Mouse (Mus musculus) heart, adult 8-10 months (tissue): ENCODE results near the gene Hoxa10. TPM values are rescaled to one million over a fixed set of nuclear protein-coding genes. Genes with fewer than 3 reads are reported as not detected.

Source experiments
- DNase-seq: peaks from one replicate; pipeline ENCODE4 v3.0.0; 2022; ENCODE audit warnings: low spot score
- total RNA-seq, 4 experiments: library from RNA; stranded (reverse); gene quantifications; 2 replicates each; pipeline ENCODE4 v1.2.4; 2022

Hoxa10 gene
- total RNA-seq, 4 experiments from 2014 or later: not detected

- DNase-seq: no peak
Measured at GRCm38 (mm10) chr6:52262463-52263320, 22.0 kb upstream of the Hoxa10 start.

GRCm38 (mm10) chr6:52261751-52262462 is 21.3 kb upstream of the Hoxa10 start:
- no peak for DNase-seq

DNA sequence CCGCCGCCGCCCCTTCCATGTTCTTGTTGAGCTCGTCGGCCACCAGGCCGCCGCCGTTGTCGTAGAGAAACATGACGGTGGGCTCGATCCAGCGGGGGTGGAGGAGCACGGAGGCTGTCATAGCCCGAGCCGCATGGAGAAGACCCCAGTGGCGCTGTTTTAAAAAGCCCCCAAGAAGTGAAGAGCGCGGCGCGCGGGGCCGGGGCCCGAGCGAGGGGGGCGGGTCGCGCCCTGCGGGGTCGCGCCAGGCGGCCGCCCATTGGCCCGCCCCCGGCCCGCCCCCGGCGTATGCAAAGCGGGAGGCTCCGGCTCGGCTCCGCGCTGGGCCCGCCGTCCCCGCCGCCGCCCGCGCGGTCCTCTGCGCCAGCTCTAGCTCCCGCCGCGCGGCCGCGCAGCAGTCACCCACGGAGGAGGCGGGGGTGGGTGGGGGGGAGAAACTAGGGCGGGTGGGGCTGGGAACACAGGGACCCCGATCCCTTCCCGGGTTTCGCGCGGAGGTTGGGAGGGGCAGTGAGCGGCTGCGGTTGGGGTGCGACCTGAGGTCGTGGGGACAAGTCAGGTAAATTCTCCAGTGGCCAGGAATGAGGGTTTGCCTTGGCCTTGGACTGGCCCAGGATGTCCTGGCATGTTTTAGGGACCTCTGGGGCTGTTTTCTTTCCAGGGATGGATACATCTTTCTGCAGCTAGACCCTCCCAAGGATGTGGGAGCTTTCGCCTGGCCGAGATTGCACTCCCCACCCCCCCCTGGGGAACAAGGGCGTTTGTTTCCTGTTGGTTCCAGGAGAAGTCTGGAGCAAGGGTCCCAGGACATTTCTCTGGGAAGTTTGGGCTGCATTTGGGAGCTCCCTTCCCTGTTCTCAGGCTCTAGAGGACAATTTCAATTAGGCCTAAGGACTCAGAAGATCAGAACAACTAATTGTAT is 20.3 kb upstream of the Hoxa10 start, which contains the start of gene Hoxa13:
TSS of gene Hoxa13 (minus strand) at position 227 of the 922 bp plus-strand sequence.
- DNase-seq: no peak

DNA sequence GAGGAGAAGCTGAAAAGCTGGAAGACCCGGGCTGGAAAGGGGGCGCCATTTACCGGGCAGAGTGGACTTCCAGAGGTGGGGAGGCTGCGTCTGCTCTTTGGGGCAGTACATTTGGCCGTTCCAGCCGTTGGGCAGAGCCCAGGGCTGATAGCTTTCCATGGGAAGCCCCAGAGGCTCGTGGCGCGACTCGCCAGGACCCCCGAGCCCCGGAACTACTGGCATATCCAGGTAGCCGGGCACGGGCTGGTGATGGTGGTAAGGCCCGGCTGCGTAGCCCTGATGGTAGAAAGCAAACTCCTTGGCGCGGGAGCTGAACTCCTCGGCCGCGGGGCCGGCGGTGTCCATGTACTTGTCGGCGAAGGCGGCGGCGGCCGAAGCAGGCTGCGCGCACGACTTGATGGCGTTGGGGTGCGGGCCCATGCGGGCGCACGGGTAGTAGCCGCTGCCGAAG is 19.2 kb upstream of the Hoxa10 start:
- no peak for DNase-seq

DNA sequence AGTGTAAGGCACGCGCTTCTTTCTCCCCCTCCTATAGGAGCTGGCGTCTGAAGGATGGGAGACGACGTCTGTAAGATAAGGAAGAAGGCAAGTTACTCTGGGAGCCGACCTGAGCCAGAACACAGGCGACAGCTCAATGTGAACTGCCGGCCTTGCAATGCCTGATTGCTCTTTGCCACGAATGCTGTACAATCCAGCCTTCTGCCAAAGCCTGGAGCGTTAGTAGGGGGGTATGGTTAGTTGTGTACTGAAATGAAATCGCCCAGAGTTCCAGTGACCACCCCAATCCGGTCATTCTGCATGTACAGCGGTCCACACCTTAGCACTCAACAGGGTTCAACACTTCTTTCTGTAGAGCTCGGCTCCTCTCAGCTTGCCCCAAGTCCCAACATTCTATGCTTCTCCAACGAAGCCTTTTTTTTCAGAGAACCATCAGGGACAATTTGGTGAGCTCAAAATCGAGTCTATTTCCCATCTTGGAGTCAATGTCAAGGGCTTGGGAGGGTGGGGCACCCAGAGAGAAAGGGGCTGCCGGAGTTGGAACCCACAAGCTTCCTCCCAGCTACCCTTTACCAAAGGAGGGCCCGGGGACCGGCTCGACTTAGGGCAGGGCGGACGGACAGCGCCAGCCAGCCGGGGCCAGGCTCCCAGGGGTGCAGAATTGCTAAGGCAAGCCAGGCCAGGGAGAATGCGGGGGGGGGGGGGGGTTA is 18.6 kb upstream of the Hoxa10 start:
- no peak for DNase-seq

DNA sequence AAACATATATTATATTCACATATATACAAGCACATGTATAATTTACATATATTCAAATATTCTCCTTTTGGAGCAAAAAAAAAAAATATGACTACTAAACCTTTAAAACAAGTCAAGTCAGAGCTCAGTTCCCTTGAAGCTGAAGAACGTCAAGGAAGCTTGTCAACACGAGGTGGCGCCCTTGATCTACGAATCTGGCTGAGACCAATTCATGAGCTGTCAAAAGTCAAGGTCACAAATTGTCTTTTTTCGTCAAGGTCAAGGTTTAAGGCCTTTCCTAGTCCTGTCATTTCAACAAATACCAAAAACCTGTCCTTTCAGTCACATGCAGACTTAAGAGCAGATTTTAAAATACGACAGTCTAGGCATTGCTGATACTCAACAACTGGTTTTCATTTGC is 16.3 kb upstream of the Hoxa10 start:
- peak; percentile 85 for DNase-seq

DNA sequence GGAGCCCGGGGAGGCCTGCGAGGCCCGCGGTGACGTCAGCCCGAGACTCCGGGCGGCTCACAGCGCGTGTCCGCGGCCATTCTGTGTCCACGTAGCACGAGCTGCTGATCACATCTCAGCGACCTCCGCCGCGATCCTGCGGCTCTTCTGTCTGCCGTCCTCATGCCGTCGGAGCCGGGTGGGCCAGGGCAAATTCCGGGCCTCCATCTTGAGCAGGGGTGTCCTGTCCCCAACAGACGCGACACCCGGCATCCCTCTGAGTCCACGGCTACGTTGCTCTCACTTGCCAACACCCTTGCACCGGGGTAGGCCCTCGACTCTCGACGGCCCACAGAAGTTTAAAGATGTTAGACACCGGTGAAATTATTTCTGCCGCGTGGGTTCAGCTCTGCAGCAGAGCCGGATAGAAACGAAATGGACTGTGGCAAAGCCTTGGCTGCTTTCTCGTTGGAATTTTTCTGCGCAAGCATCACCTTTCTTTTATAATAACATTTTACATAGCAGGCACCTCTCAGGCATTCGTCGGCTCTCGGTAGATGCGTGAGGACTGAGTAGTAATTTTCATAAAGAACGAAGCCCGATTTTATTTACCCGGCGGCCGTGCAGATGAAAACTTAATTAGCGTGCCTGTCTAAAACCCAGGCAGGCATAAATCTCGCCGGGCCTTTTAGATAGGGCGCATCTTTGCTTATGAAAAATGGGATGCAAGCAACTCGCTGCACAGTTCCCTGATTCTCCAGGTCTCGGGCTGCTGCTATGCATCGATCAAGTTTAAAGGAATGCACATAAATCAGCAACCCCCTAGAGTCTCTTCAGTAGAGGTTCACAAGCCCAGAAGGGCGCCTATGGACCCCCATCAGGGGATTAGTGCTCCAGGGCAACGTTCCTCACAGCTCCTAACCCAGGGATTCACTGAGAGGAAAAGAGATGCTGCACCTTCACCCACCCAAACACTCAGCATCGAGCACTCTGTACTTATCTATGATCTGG is 13.2 kb upstream of the Hoxa10 start:
- DNase-seq: no peak

GRCm38 (mm10) chr6:52252775-52253376 is 12.2 kb upstream of the Hoxa10 start:
- no peak for DNase-seq

- DNase-seq: no peak
Measured at GRCm38 (mm10) chr6:52252016-52252774, 11.5 kb upstream of the Hoxa10 start.

DNA sequence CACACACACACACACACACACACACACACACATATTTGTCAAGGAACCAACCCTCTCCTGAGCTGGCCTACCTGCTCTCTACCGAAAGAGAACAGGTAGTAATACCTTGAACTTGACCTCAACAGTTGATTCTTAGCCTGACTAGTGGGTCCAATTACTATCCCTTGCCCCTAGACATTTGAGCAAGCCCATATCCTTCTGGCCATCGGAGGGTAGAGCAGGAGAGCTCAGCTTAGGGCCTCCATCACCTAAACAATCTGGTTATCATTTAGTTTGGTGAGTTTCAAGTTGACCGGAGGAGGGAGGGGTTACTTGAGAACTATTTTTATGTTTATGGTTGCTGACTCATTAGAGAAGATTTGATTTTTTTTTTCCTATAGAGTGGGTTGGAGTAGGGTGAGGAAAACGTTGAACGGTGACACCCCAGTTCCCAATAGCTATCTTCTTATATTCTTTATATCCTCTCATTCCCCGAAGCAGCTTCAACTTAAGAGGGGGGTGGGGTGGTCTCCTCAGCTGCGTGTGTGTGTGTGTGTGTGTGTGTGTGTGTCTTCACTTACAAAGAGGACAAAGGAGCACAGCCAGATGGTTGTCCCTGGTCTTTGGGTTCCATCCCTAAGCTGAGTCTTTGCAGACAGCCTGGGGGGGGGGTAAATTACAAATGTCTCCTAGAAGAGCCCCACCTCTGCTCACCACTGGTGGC is 10.7 kb upstream of the Hoxa10 start:
- no peak for DNase-seq

DNA sequence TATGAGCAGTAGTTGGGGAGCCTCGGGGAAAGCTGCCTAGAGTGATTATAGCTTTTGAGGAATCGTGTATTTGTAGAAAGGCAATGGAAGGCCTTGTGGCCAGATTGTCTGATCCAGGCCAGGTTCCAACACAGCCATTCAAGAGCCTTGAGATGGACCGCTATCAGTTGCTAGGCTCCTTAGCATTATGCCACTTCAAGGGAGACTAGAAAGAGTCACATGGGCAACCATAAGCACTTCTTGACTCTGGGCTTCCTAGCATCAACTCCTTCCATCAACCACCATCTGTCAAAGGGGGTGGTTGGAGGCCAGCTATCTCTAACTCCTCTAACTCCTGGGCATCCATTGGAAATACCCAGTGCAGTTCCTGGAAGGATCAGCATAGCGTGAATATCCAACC is 9.2 kb upstream of the Hoxa10 start:
- no peak for DNase-seq

DNA sequence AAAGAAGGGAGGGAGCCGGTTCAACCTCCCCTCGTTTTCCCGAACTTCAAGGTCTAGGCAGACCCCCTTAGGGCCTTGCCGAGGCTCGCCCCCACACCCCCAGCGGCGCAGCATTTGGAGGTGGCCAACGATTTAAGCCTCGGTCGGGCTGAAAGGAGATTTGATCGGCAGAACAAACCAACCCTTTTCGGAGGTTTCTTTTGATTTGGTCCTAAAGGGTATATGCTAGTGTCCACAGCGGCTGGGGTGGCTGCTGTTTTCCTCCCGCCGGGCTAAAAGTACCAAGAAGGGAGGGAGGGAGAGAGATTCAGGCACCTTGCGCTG is 8.7 kb upstream of the Hoxa10 start:
- DNase-seq: no peak

- no peak for DNase-seq
Measured at GRCm38 (mm10) chr6:52248638-52249414, 8.2 kb upstream of the Hoxa10 start.

GRCm38 (mm10) chr6:52247766-52248637 is 7.3 kb upstream of the Hoxa10 start:
- DNase-seq: no peak

DNA sequence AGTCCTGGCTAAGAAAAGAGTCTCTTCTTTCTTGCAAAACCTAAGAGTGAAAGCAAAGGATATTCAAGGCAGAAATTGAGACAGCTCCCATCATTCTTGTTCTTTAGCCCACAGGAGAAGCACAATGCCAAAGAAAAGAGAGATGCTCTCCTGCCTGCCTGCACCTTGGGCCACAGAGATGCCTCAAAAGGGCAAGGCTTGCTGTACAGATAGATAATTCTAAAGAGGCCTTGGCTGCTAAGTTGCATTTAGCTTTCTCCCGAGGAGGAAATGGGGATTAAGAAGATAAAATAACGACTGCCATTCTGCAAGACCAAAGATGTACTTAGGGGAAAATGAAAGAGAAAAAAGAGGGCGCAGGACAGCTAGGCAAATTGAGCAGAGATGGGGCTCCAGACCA is 6.3 kb upstream of the Hoxa10 start:
- DNase-seq: no peak

- no peak for DNase-seq
Measured at GRCm38 (mm10) chr6:52246403-52246803, 5.7 kb upstream of the Hoxa10 start.
